Mouse (Mus musculus) right cerebral cortex, postnatal 25 days (tissue): ENCODE data around the gene Ralgps1.
"Not testable (repeated sequence)": the region's sequence is repeated elsewhere in the genome, so short reads cannot be mapped to it uniquely, and the experiment has no call there.

ENCODE experiments used
- DNase-seq: peaks from one replicate; pipeline ENCODE4 v3.0.0; 2022

Ralgps1 gene

GRCm38 (mm10) chr2:33233856-33234255 lies 137.4 kb downstream of the Ralgps1 start:
- DNase-seq, result no peak

DNA sequence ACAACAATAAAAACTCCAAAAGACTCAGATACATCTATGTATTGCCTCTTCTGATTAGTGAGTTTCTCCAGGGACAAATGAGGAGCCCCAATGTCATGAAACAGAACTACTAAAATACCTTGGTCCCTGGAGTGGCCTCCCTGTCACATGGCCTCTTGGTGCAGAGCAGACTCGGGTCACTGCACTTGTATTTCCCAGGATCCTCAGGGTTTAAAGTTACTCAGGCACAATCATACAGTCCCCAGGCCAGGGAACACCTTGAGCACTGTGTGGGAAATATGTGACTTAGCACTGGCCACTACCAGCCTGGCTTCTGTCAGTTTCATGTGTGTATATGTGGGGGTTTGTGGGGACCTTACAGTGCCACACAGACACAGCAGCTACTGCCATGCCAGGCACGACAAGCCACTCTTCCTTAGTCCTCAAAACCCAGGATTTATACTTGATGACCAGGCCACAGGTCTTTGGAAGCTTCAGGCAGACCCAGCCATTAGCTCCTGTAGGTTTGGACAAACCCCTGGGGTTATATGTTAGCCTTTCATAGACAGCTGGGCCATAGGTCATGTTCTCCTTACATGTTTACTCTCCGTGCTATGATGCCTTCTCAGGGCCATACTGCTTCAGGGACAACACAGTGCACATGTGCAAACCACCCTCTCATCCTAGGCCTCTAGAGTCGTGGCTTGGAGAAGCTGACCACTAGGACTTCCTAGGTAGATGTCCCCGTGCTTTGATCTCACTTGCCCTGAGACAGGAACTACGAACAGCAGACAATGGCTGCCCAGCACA lies 138.3 kb downstream of the Ralgps1 start:
- no peak for DNase-seq

DNA sequence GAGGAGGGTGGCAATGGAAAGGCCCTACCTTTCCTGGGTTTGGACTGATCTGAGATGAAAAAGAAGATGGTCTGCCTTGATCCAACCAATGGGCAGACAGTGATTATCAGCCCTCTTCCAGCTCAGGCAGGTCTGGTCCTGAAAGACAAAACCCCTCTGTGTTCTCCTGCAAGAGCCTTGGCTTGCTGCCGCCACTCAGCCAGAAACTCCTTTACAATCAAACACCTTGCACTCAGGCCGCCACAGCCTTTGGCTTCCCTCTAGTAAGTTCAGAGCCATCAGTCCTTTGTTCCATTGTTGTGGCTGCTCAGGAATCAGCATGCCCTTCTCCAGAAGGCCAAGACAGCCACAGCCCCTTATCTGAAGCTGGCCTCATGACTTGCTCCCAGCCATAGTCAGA lies 139.5 kb downstream of the Ralgps1 start:
- no peak for DNase-seq

DNA sequence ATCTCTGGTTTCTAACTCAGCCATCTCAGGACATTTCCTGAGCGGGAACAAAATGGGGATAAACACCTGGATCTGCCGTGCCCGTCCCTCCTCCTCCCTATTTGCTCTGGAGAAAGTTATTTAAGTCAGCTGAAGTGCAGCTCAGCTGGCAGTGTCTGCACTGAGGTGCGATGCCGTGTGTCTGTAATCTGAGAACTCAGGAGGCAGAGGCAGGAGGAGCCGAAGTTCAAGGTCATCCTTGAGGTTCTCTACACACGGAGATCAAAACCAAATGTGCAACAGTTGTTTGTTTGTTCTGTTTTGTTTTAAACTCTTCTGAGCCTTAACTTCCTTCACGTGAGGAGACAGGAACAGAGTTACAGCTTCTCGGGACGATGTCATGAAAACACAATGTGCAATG lies 140.6 kb downstream of the Ralgps1 start:
- no peak for DNase-seq

DNA sequence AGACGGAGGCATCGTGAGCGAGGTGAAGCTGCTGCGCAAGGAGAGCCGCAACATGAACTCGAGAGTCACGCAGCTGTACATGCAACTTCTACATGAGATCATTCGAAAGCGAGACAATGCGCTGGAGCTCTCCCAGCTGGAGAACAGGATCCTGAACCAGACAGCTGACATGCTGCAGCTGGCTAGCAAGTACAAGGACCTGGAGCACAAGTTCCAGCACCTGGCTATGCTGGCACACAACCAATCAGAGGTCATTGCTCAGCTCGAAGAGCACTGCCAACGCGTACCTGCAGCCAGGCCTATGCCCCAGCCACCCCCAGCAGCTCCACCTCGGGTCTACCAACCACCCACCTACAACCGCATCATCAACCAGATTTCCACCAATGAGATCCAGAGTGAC lies 142.7 kb downstream of the Ralgps1 start:
- DNase-seq, result no peak

DNA sequence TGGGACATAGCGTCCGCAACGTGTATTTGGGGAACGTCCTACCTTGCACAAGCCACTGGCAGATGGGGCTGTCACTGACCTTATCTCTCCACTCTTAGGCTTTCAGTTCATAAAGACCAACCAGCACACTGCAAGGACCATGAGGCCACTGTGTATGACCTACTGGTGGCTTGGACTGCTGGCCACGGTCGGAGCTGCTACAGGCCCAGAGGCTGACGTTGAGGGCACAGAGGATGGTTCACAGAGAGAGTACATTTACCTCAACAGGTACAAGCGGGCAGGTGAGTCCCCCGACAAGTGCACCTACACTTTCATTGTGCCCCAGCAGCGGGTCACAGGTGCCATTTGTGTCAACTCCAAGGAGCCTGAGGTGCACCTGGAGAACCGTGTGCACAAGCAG lies 143.2 kb downstream of the Ralgps1 start:
- DNase-seq, result no peak

- DNase-seq, result no peak
Measured at GRCm38 (mm10) chr2:33225921-33226320, 145.4 kb downstream of the Ralgps1 start.

GRCm38 (mm10) chr2:33223656-33224358 lies 147.5 kb downstream of the Ralgps1 start:
- DNase-seq, result no peak

- no peak for DNase-seq
Measured at GRCm38 (mm10) chr2:33222480-33222879, 148.8 kb downstream of the Ralgps1 start.

DNA sequence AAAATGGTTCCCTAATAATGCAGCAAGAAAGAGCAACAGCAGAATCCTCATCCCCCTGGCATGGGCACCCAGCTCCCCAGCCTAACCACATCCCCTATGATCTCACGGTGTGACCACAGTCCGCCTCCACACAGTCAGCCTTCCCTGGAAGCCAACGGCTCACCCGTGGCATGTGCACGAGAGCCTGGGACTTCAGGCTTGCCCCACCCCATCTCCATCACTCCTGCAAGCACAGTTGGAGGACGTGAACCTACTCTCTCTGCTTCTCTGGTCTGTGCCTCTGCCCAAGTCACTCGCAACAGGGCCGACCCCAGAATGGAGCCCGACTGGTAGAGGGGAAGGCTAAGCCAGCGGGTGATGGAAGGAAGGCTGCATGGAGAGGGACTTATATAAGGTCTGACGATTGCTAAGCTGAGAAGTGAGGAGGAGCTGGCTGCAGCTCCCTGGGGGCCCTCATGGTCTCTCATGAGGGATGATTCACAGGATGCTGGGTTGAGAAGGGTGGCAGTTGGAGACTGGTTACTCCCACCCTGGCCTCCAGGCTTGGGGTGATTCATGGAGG lies 149.9 kb downstream of the Ralgps1 start:
- peak; percentile 40 for DNase-seq

DNA sequence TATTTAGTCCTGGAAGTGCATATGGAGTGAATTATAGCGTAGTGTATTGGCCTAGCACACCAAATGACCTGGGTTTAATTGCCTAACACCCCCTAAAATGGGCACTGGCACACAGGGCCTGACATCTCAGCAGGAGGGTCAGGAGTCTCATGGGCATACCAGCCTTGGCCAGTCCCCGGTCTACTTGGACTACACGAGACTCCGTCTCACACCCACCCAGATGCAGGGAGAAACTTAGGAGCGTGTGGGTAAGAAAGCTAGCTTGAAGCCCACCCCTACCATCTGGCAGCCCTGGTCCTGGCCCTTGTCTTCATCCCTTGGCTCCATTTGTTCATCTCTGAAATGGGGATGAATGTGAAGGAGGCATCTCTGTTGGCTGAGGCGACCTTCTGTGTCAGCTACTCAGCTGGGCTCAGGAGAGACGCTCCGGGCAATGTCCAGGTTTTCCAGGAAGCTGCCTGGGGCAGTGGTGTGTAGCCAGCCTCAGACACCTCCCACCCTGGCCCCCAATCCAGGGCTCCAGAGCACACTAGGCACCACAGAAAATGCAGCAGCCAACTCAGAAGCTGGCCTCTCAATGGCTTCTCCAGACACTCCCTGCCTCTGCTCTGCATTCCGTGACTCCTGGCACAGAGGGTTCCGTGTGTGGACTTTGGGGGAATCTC lies 150.5 kb downstream of the Ralgps1 start:
- DNase-seq, result no peak

DNA sequence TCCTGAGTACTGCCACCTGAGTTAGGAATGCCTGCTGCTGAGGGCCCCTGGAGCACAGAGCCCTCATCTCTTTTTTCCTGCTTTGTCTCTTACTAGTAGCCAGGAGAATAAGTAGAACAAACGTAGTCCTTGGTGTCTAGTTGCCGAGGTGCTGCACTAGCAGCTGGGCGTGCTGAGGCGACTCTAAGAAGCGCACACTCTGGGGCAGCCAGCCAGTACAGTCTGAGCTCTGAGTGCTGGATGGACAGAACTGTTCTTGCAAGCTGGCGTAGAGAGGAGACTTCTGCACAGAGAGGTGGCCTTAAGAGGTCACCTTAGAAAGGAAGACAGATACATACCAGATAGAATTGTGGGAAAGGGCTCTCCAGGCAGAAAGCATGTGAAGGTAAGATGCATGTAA lies 151.0 kb downstream of the Ralgps1 start:
- no peak for DNase-seq

DNA sequence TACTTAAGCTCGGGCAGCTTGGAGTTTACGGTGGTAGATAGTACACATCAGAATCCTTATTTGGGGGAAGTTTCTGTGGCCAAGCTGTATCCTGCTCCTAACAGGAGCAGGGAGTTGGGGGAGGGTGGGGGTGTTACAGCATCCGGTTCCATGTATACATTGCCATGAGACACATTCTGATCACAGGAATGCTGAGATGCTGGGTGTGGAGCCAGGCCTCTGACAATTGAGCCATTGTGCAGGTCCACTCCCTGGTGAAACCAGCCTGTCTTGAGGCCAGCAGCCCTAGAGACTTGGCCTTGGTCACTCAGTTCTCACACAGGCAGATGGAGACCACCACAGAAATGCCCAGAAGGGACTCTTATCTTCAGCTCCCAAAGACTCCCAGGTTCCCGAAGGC lies 151.6 kb downstream of the Ralgps1 start:
- no peak for DNase-seq

DNA sequence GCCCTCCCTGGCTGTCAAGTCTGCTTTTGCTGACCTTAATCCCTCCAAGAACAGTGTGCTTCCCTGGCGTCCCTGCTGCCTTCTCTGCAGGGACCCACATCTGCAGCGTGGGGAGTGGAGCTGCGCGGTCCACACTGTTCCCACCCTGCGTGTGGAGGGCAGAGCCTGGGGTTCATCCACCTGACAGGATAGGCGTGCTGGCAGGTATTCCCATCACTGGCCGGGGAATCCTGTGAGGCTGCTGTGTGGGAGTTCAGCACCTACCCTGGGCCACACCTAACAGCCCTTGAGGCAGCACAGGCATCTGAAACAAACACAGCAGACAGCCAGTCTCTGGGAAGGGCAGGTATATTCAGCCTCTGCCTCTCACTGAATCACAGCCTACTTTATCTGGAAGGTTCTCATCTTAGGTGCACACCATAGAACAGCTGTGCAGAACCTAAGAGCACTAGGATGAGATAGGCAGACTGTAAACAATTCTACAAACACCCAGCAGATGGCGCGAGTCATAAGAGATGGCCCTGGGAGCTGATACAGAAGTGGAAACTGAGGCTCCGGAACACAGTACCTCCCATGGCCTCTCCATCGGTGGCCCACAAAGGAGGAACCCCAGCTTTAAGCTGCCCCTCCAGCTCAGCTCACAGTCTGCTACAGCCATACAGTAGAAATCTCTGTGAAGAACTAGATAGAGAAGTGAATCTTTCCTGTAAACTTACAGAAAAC lies 152.2 kb downstream of the Ralgps1 start:
- DNase-seq, result peak; percentile 35

GRCm38 (mm10) chr2:33217425-33217794 lies 153.9 kb downstream of the Ralgps1 start:
- DNase-seq, result no peak

GRCm38 (mm10) chr2:33216645-33217424 lies 154.5 kb downstream of the Ralgps1 start:
- DNase-seq, result no peak

DNA sequence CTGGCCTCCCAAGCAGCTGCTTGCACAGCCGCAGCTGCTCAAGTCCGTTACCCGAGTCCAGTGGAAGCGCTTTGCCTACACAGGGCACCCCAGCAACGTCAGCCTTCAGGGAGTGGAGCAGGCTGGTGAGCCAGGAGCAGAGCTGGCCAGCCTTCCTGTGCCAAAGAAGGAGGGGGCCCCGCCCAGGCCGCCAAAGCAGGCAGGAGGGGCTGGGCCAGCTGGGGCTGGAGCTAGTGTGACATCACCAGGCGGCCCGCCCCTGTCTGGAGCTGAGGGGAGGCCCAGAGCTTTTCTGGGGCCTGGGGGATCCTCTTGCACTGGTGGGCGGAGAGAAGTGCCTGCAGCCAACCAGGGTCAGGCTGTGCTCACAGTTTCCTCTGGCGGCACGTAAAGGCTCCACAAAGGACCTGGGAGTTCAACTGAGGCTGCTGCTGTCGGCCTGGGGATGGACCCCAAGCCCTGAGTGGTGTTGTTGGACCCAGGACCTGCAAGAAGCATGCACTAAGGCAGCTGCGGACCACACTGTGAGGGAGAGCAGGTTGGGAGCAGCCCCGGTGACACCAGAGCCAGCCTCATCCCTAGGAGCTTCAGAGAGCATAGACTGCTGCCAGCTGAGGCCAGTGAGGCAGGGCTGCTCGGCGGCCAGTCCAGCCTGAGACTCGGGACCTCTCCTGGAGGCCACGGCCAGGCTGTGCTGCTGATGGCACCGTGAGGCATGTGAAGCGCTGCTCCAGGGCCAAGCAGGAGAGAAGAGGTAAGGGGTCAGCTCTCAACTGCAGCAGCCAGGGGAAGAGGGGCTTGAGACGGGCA lies 155.4 kb downstream of the Ralgps1 start, which contains the start of gene Angptl2:
Angptl2 (plus strand) TSS at position 370 of the 810 bp plus-strand sequence.
- DNase-seq, result peak; percentile 69

DNA sequence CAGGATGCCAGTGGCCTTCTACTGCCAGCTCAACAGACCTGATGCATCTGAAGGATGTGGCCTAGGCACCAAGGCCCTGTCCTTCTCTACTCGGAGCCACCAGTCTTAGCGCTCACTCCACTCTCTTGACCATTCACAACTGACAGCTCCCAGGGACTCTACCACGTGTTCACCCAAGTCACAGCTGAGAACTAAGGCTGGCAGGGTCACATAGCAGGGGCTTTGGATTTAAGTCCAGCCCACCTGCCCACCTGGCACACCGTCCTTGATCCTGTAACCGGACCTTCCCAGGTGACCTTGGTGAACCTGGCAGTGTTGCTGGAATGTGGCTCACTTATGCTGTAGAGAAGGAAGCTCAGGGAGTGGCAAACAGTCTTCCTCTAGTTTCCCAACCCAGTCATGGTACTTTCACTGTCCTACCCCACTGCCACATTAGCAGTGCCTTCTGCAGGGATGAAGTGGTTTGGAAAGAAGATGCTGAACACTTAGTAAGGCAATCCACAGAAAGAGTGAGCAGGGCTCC lies 156.0 kb downstream of the Ralgps1 start:
- no peak for DNase-seq

GRCm38 (mm10) chr2:33211263-33211662 lies 160.0 kb downstream of the Ralgps1 start:
- not testable (repeated sequence) for DNase-seq

GRCm38 (mm10) chr2:33210841-33211240 lies 160.4 kb downstream of the Ralgps1 start:
- DNase-seq, result no peak

GRCm38 (mm10) chr2:33208134-33208533 lies 163.2 kb downstream of the Ralgps1 start:
- no peak for DNase-seq
